Mouse (Mus musculus) heart, embryonic 12.5 days (tissue): ENCODE measurements around the gene Pax5. TPM values are rescaled to one million over a fixed set of nuclear protein-coding genes. Genes with fewer than 3 reads are reported as not detected.

Experiments used
- ATAC-seq: fragments of 200-750 bp; cut with Nextera tagmentation; 2 replicates; pipeline ENCODE4 v1.8.0; 2017; ENCODE audit warnings: moderate TSS enrichment, moderate library complexity; ENCODE audit not compliant: insufficient number of reproducible peaks, low FRiP score
- H3K27ac ChIP-seq: fragments of 300-500 bp; sonication (generic); 2 replicates; pipeline ENCODE4 v1.5.1; 2016; ENCODE audit warnings: mild to moderate bottlenecking, moderate library complexity; ENCODE audit not compliant: poor library complexity, severe bottlenecking
- H3K27me3 ChIP-seq: fragments of 300-500 bp; sonication (generic); replicated peaks from 2 replicates; pipeline ENCODE4 v1.6.1; 2016; ENCODE audit warnings: mild to moderate bottlenecking, moderate library complexity
- H3K36me3 ChIP-seq: fragments of 300-500 bp; sonication (generic); 2 replicates; pipeline ENCODE4 v1.6.1; 2016; ENCODE audit warnings: mild to moderate bottlenecking, moderate library complexity
- H3K4me1 ChIP-seq: fragments of 300-500 bp; sonication (generic); replicated peaks from 2 replicates; pipeline ENCODE4 v1.6.1; 2016; ENCODE audit warnings: mild to moderate bottlenecking
- H3K4me2 ChIP-seq: fragments of 300-500 bp; sonication (generic); 2 replicates; pipeline ENCODE4 v1.6.1; 2016; ENCODE audit warnings: mild to moderate bottlenecking, moderate library complexity
- H3K4me3 ChIP-seq: fragments of 300-500 bp; sonication (generic); 2 replicates; pipeline ENCODE4 v1.5.1; 2016; ENCODE audit warnings: mild to moderate bottlenecking
- H3K9ac ChIP-seq: fragments of 300-500 bp; sonication (generic); 2 replicates; pipeline ENCODE4 v1.6.1; 2016; ENCODE audit warnings: mild to moderate bottlenecking, moderate library complexity
- H3K9me3 ChIP-seq: fragments of 300-500 bp; sonication (generic); replicated peaks from 2 replicates; pipeline ENCODE4 v1.6.1; 2016; ENCODE audit warnings: mild to moderate bottlenecking, moderate library complexity
- WGBS: fragments of 180-500 bp; shearing (Covaris S2); methylation state at CpG from one replicate; pipeline ENCODE4 v1.1.7; 2016; 5-methylcytosine and 5-hydroxymethylcytosine counted together
- polyA plus RNA-seq: library from polyadenylated mRNA; unstranded; fragments of >200 nt; fragmentation: Nextera tagmentation; extraction: Ambion mirVana; gene quantifications from 2 replicates; pipeline ENCODE4 v1.2.1, GENCODE M21; 2016

Gene Pax5
- polyA plus RNA-seq, 1 experiment from 2014 or later: not detected

DNA sequence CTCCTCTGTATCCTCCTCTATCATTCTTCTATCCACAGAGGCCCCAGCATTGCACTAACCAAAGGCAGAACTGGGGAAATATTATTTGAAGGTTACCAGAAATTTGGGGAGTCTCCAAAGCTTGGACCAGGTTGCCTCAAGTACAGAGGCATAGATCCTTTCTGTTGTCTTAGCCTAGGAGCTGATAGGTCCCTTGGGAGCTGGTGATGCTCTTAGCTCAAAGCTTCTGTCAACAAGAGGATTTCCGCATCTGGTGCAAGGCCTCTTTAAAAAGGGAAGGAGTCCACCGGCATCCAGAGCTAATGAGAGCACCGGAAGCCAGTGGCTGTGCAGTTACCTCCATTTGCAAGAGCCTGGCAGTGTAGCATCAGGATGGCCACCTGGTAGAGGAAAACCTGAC, 5.1 kb downstream of the Pax5 start:
- no peaks in the 10 kb centered on the region for H3K9me3 ChIP-seq
- 5% methylated on average over 3 of the region's 3 CpGs for whole genome bisulfite sequencing
- ATAC-seq: no peak
- H3K27me3 ChIP-seq: peaks cover 96% of the 10 kb centered on the region
- H3K4me1 ChIP-seq: peaks cover 19% of the 10 kb centered on the region
- H3K4me2 ChIP-seq: no peak overlapping the region
- no peak overlapping the region for H3K9ac ChIP-seq
- H3K4me3 ChIP-seq: no peak overlapping the region
- no peaks in the 10 kb centered on the region for H3K36me3 ChIP-seq
- no peak overlapping the region for H3K27ac ChIP-seq

- Histone ChIP-seq H3K4me3 (peak overlapping the region; percentile 47), H3K27ac (no peak overlapping the region), H3K27me3 (peaks cover 96% of the 10 kb centered on the region), H3K9me3 (no peaks in the 10 kb centered on the region), H3K9ac (no peak overlapping the region), H3K36me3 (no peaks in the 10 kb centered on the region), H3K4me2 (peak overlapping the region; percentile 75), H3K4me1 (peaks cover 19% of the 10 kb centered on the region)
- WGBS: 0% methylated on average over 34 of the region's 38 CpGs
- peak; percentile 94 for ATAC-seq
Observed at GRCm38 (mm10) chr4:44704369-44704745, 5.9 kb downstream of the Pax5 start.

- ATAC-seq: no peak; the same call in none of the 2 replicates
- H3K9ac ChIP-seq: no peak overlapping the region
- H3K27me3 ChIP-seq: peaks cover 93% of the 10 kb centered on the region
- no peak overlapping the region for H3K27ac ChIP-seq
- peak overlapping the region; percentile 47 for H3K4me3 ChIP-seq
- H3K4me2 ChIP-seq: peak overlapping the region; percentile 75
- H3K4me1 ChIP-seq: peaks cover 19% of the 10 kb centered on the region
- no peaks in the 10 kb centered on the region for H3K36me3 ChIP-seq
- no peaks in the 10 kb centered on the region for H3K9me3 ChIP-seq
- WGBS: under 1% methylated on average over 66 of the region's 66 CpGs
Observed at GRCm38 (mm10) chr4:44703686-44704368, 6.5 kb downstream of the Pax5 start.

DNA sequence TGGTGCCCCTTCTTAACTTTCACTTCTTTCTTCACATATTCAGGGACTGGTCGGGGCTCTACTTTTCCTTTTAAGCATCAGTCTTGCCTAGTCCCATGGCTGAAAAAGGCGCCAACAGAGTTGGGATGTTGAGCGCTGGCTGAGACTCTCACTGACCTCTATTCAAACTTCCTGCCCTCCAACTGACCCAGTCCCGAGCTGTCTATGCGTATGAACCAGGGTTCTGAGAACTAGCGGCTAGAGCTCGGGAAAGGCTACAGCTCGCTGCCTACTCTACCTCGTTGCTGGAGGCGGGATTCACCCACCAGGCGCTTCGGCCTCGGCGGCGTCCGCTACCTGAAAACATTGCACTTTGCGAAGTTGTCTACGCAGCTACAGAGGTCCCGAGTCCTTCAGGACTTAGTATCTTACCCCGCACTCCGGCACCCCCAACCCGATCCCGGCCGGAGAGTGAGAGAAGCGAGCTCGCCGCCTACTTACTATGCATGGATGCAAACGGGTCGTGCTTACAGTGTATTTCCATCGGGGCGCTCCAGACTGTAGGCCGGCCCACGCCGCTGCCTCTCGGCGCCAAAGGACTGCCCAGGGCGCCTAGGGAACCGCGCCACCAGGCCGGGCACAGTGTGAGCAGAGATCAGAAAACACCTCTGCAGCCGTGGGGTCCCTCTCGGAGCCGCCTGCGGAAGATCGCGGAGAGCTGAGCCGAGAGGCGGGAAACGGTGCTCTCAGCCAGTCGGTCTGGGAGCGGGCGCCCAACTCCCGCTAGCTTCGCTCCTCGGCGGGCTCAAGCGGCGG, 7.2 kb downstream of the Pax5 start:
- Histone ChIP-seq H3K4me1 (peaks cover 19% of the 10 kb centered on the region), H3K9ac (no peak overlapping the region), H3K4me3 (peak overlapping the region; percentile 47), H3K36me3 (no peaks in the 10 kb centered on the region), H3K4me2 (peak overlapping the region; percentile 75), H3K27me3 (peaks cover 92% of the 10 kb centered on the region), H3K9me3 (no peaks in the 10 kb centered on the region), H3K27ac (no peak overlapping the region)
- WGBS: 1% methylated on average over 58 of the region's 58 CpGs
- no peak for ATAC-seq

DNA sequence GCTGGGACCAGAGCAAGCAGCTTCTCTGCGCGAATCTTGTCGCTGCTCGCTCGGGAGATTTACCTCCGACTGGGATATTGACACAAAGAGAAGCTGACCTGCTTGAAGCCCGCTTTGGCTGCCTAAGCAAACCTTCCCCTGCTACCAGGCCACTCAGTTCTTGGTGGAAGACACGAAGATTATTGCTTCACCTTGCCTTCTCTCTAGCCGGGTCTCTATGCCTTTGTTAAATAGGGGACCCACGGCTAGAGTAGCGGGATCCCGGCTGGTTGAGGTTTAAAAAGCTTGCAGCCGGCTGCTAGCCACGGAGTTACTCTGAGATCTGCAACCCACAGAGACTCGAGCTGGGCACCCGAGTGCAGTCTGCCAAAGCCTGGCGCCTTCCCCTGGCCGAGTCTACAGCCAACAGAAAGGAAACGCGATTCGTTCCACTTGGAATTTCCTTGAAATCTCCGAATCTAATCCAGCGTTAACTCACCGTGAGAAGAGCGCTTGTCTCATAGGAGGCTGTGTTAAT, 8.2 kb downstream of the Pax5 start:
- Histone ChIP-seq H3K27ac (no peak overlapping the region), H3K36me3 (no peaks in the 10 kb centered on the region), H3K9ac (no peak overlapping the region), H3K27me3 (peaks cover 89% of the 10 kb centered on the region), H3K4me1 (peaks cover 19% of the 10 kb centered on the region), H3K4me3 (no peak overlapping the region), H3K4me2 (no peak overlapping the region), H3K9me3 (no peaks in the 10 kb centered on the region)
- no peak for ATAC-seq
- whole genome bisulfite sequencing: under 1% methylated on average over 25 of the region's 25 CpGs

GRCm38 (mm10) chr4:44701513-44701912, 8.8 kb downstream of the Pax5 start:
- no peaks in the 10 kb centered on the region for H3K9me3 ChIP-seq
- H3K9ac ChIP-seq: no peak overlapping the region
- peaks cover 86% of the 10 kb centered on the region for H3K27me3 ChIP-seq
- H3K36me3 ChIP-seq: no peaks in the 10 kb centered on the region
- no peak for ATAC-seq
- no peak overlapping the region for H3K4me3 ChIP-seq
- peaks cover 19% of the 10 kb centered on the region for H3K4me1 ChIP-seq
- no peak overlapping the region for H3K27ac ChIP-seq
- under 1% methylated on average over 9 of the region's 9 CpGs for WGBS
- H3K4me2 ChIP-seq: no peak overlapping the region

- no peak overlapping the region for H3K4me3 ChIP-seq
- H3K27me3 ChIP-seq: peaks cover 67% of the 10 kb centered on the region
- no peaks in the 10 kb centered on the region for H3K36me3 ChIP-seq
- H3K4me2 ChIP-seq: no peak overlapping the region
- H3K27ac ChIP-seq: no peak overlapping the region
- 0 out of 2 replicates have a peak, but pooled peaks cover 2% of the 10 kb centered on the region for H3K4me1 ChIP-seq
- ATAC-seq: no peak
- no peaks in the 10 kb centered on the region for H3K9me3 ChIP-seq
- H3K9ac ChIP-seq: no peak overlapping the region
Observed at GRCm38 (mm10) chr4:44696676-44697075, 13.6 kb downstream of the Pax5 start.

- Histone ChIP-seq H3K27me3 (peaks cover 51% of the 10 kb centered on the region), H3K4me1 (no peaks in the 10 kb centered on the region), H3K9ac (no peak overlapping the region), H3K4me3 (no peak overlapping the region), H3K27ac (no peak overlapping the region), H3K9me3 (no peaks in the 10 kb centered on the region), H3K36me3 (no peaks in the 10 kb centered on the region), H3K4me2 (no peak overlapping the region)
- ATAC-seq: no peak
- WGBS: 62% methylated on average over 15 of the region's 15 CpGs
Observed at GRCm38 (mm10) chr4:44694369-44694768, 15.9 kb downstream of the Pax5 start.

DNA sequence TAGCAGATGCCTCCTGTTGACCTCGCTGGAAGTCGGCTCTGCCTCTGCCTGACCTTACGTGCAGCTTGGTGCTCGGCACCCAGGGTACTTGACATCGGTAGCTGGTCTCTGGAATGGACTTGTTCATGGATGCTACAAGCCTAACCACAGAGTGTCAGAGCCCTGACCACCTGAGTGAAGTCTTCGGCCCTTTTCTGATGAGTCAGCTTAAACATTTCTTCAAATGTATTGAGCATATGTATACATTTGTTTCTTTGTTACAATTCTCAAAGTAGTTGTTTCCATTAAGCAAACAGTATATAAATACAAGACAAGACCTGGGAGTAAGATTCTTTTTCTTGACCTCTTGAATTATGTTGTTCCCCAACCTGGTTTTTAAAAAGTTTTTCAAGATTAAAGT, 24.7 kb downstream of the Pax5 start:
- no peak overlapping the region for H3K9ac ChIP-seq
- H3K27ac ChIP-seq: no peak overlapping the region
- no peaks in the 10 kb centered on the region; the same call in 1 of the 2 replicates for H3K9me3 ChIP-seq
- no peak overlapping the region for H3K4me3 ChIP-seq
- H3K27me3 ChIP-seq: peaks cover 33% of the 10 kb centered on the region
- ATAC-seq: no peak
- H3K4me1 ChIP-seq: no peaks in the 10 kb centered on the region
- no peak overlapping the region for H3K4me2 ChIP-seq
- WGBS: 57% methylated on average over 6 of the region's 6 CpGs
- H3K36me3 ChIP-seq: no peaks in the 10 kb centered on the region

- WGBS: 57% methylated on average over 6 of the region's 6 CpGs
- Histone ChIP-seq H3K27ac (no peak overlapping the region), H3K9me3 (no peaks in the 10 kb centered on the region; the same call in 1 of the 2 replicates), H3K9ac (no peak overlapping the region), H3K4me1 (no peaks in the 10 kb centered on the region), H3K4me3 (no peak overlapping the region), H3K27me3 (peaks cover 32% of the 10 kb centered on the region), H3K4me2 (no peak overlapping the region), H3K36me3 (no peaks in the 10 kb centered on the region)
- ATAC-seq: no peak
Observed at GRCm38 (mm10) chr4:44680242-44680897, 29.9 kb downstream of the Pax5 start.

DNA sequence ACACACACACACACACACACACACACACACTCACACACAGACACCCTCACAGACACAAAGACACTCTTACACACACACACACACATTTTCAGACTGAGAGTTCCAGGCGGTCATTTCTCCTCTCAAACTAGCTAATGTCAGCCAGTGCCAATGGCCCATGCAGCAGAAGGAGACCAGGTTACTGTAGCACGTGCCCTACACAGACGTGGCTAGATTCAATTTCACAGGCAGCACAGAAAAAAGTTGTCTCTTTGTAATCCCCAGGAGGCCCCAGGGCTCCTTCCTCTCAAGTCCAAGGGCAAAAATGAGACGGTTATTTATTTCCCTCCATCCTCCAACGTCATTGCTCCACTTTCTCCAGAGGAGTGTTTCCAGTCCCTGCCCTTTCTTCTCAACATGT, 31.6 kb downstream of the Pax5 start:
- Histone ChIP-seq H3K4me2 (no peak overlapping the region), H3K9me3 (no peaks in the 10 kb centered on the region; the same call in 1 of the 2 replicates), H3K27me3 (peaks cover 26% of the 10 kb centered on the region; the same call in 1 of the 2 replicates), H3K27ac (no peak overlapping the region), H3K4me1 (no peaks in the 10 kb centered on the region), H3K4me3 (no peak overlapping the region), H3K9ac (no peak overlapping the region), H3K36me3 (no peaks in the 10 kb centered on the region)
- ATAC-seq: no peak
- WGBS: 65% methylated on average over 5 of the region's 5 CpGs
